Mouse (Mus musculus) adipose tissue, adult 10 weeks (tissue): Measurements from ENCODE around the gene Flad1. TPM values are rescaled to one million over a fixed set of nuclear protein-coding genes. Genes with fewer than 3 reads are reported as not detected.

ENCODE experiments used
- polyA plus RNA-seq: library from polyadenylated mRNA; stranded (reverse); fragments of 350-450 nt; fragmentation: Illumina TruSeq; extraction: RNeasy Lipid Tissue Mini Kit (QIAGEN cat#74804); gene quantifications from one replicate; pipeline ENCODE4 v1.2.3, GENCODE M21; 2014; ENCODE audit warnings: low read depth, low replicate concordance

The Flad1 gene
- 24.9 TPM for polyA plus RNA-seq

DNA sequence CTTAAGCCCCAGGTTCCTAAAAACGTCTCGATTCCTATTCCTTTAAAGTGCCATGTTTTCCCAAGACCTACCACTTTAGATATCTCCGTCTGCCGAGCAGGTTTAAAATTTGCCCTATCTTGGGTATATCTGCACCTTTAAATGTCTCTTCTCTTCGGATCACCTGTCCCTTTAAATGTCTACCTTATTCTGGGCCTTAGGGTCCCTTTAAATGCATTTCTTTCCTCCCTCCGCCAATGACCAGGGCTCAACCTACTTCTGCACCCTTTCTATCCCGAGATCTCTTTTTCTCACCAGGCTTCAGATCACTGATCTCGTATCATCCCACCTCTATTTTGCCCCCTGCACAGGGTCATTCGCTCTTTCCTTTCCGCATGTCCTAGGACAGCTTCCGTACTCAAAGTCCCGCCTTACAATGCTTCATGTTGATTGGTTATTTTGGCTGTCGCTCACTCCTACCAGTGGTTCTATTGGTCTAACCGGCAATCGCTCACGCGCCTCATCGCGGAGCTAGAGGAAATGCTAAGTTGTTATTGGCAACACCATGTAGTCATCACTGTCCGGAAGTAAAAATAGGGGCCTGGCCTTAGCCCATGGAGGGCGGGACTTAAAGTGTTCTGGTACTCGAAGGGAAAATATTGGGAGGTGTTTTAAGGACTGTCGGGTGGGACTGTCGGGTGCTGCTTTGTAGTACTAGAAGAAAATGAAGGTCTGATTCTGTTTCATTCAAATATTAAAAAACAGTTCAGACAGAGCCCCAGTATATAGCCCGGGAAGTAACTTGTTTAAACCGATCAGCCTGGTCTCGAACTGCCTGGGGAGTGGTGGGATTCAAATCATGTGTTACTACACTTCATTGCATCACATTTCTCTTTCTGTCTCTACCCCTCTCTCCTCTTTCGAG is at the start of gene Flad1:
Gene Flad1 (minus strand): TSS at position 381 of the 904 bp plus-strand sequence.

GRCm38 (mm10) chr3:89454401-89455177 is 42.9 kb upstream of the Flad1 start, which contains the start of gene Pmvk:
TSS of gene Pmvk (plus strand) at chr3:89454541.

DNA sequence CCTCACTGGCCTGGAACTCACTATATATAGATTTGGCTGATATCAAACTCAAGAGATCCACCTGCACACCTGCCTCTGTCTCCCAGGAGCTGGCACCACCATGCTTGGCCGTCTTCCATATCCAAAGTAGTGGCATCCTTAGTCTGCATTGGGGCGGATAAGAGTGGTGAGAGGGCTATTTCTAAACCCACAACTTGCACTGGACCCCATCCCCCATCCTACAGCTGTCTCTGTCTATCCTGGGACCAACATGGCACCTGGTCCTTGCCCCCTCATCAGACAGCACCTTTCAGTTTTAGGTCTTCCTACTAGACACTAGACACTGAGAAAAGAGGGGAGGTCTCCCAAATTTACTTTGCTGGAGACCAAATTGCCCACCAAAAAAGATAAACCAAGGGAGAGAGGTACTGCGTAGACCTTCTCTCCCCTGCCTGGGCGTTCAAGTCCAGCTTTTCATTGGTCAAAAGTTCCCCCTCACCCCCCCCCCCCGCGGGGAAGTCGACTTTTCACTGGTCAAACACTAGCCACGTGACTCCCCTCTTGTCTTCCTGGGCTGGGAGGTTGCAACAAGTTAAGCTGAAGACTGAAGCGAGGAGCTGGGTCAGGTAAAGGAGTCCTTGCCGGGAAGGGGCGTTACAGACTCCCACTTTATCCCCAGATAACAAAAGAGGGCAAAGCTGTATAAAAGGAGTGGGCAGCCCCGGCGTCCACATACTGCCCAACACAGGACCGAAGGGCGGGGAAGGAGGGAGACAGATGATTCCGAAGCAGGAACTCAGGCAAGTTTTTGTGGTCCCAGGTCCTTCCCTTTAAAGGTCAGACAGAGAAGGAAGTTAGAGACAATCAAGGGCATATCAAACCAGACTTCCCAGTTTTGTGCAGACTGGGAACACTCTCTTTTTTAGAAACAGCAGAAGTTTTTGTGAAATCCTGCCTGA is 24.8 kb upstream of the Flad1 start, which contains the start of gene Pbxip1:
Gene Pbxip1 (plus strand): TSS at position 531 of the 938 bp plus-strand sequence.

GRCm38 (mm10) chr3:89430171-89431159 is 18.8 kb upstream of the Flad1 start, which contains the start of gene Pygo2:
TSS of gene Pygo2 (plus strand) at chr3:89430214.

GRCm38 (mm10) chr3:89418170-89418860 is 6.6 kb upstream of the Flad1 start, which contains the start of the genes Cks1b and Shc1:
TSS of gene Cks1b (minus strand) at chr3:89418383.
TSS of gene Shc1 (plus strand) at chr3:89418443.

GRCm38 (mm10) chr3:89402693-89403092 is 9.0 kb downstream of the Flad1 start, which contains the start of gene Lenep:
TSS of gene Lenep (minus strand) at chr3:89402793.

DNA sequence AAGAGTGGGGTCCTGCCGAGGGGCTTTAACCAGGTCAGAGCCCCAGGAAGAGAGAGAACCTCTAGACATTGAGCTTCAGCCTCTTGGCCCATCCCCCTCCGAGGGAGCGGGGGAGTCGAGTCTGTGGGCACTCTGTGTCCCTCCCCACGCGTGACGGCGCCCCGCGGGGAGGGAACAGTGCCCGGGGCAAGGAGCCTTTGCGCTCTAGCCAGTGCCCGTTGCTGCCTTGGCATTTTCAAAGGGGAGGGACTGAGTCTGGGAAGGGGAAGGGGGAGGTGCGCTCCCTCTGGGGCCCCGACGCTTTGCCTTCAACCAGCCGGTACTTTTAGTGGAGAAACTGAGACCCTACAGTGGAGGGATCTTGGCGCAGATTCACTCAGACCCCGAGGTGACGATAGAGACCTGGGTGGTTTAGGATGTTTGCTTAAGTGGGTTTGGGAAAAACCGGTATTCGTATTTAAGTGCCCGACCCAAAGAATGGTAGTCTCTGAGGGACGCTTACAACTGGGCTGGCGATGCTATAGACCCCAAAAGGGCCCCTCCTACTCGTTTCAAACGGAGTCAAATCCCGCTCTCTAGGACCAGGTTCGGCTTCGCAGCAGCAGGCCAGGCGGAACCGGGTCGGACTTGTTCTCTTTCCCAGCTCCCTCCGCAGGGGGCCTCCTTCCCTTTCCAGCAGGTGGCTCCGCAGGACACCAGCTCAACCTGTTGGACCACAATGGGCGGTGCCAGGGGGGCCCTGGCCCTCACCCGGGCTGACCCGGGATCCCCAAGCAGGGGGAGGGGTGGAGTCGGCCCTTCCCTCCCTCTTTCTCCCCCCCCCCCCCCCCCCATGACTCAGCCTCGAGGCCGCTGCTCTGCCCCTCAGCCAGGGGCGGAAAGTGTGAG is 17.4 kb downstream of the Flad1 start, which contains the start of gene Zbtb7b:
Gene Zbtb7b (minus strand): TSS at position 771 of the 888 bp plus-strand sequence.

GRCm38 (mm10) chr3:89365153-89365485 is 46.6 kb downstream of the Flad1 start, which contains the start of gene Dcst1:
TSS of gene Dcst1 (minus strand) at chr3:89365253.

DNA sequence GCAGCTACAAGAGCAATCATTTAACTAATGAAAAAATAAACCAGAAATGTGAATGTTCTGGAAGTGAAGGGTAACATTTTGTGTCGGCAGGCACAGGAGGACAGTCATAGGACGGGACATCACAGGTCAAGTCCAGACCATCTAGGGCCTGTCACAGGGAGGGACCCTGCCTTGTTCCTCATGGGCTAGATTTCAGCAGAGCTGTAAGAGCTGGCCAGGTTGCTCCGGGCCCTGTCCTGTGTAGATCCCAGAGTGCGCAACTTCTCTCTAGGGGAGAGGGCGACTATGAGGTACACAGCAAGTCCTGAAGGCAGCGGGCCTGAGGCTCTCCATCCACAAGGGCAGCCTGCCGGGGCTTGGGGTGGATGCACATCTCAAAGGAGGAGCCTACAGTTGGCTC is 50.0 kb downstream of the Flad1 start, which contains the start of gene Dcst2:
Gene Dcst2 (plus strand): TSS at position 301 of the 400 bp plus-strand sequence.

Other genes starting within 250 kb of the Flad1 start
- gene Clk2, start 247.1 kb downstream of the Flad1 start, polyA plus RNA-seq = 51.5 TPM
- 56.1 TPM for gene Scamp3, start 234.4 kb downstream of the Flad1 start, polyA plus RNA-seq
- gene Fam189b, start 228.7 kb downstream of the Flad1 start, polyA plus RNA-seq = 5.8 TPM
- gene Gba, start 208.9 kb downstream of the Flad1 start, polyA plus RNA-seq = 67.8 TPM
- 30.3 TPM for gene Thbs3, start 196.7 kb downstream of the Flad1 start, polyA plus RNA-seq
- gene Mtx1, start 184.8 kb downstream of the Flad1 start, polyA plus RNA-seq = 92.5 TPM
- 1.0 TPM for gene Muc1, start 182.8 kb downstream of the Flad1 start, polyA plus RNA-seq
- gene Krtcap2, start 165.9 kb downstream of the Flad1 start, polyA plus RNA-seq = 96.9 TPM
- 2.9 TPM for gene Trim46, start 165.6 kb downstream of the Flad1 start, polyA plus RNA-seq
- 152 TPM for gene Dpm3, start 152.5 kb downstream of the Flad1 start, polyA plus RNA-seq
- gene Slc50a1, start 141.3 kb downstream of the Flad1 start, polyA plus RNA-seq = 135 TPM
- 26.1 TPM for gene Efna1, start 130.7 kb downstream of the Flad1 start, polyA plus RNA-seq
- 1.3 TPM for gene Efna3, start 88.9 kb downstream of the Flad1 start, polyA plus RNA-seq
- 3.4 TPM for gene Efna4, start 73.8 kb downstream of the Flad1 start, polyA plus RNA-seq
- gene Adam15, start 61.9 kb downstream of the Flad1 start, polyA plus RNA-seq = 145 TPM
- gene Dcst2, start 49.9 kb downstream of the Flad1 start, polyA plus RNA-seq = 2.8 TPM
- 5.4 TPM for gene Dcst1, start 46.6 kb downstream of the Flad1 start, polyA plus RNA-seq
- gene Zbtb7b, start 17.1 kb downstream of the Flad1 start, polyA plus RNA-seq = 52.0 TPM
- gene Lenep, start 9.1 kb downstream of the Flad1 start, polyA plus RNA-seq = 1.8 TPM
- gene Cks1b, start 6.5 kb upstream of the Flad1 start, polyA plus RNA-seq = 34.3 TPM
- 76.1 TPM for gene Shc1, start 6.6 kb upstream of the Flad1 start, polyA plus RNA-seq
- 30.1 TPM for gene Pygo2, start 18.3 kb upstream of the Flad1 start, polyA plus RNA-seq
- 70.3 TPM for gene Pbxip1, start 24.8 kb upstream of the Flad1 start, polyA plus RNA-seq
- 74.9 TPM for gene Pmvk, start 42.7 kb upstream of the Flad1 start, polyA plus RNA-seq
- 1.4 TPM for gene Kcnn3, start 108.3 kb upstream of the Flad1 start, polyA plus RNA-seq